35 mouse cellular contexts compared by ENCODE assay signal in genomic region chr2:140163351-140163854, GRCm38 (mm10). TPM values are rescaled to one million over a fixed set of nuclear protein-coding genes. Genes with fewer than 3 reads are reported as not detected.
DNase-seq lines count a peak whose midpoint lies in the region; ATAC-seq lines count a peak whose summit lies in the region.
"Had no signal": no experiment of that assay in that cellular context is flagged by ENCODE, and none has a peak within 500 bp of the region (broad histone marks: within the 10 kb centered on the region; RNA-seq: fewer than 3 reads in every experiment).

No protein-coding gene starts in this region.

- H3K9me3 ChIP-seq in liver, embryonic 15.5 days (replicated peaks), result no peaks in the 10 kb centered on the region
- H3K9me3 ChIP-seq in heart, embryonic 11.5 days (replicated peaks; ENCODE audit: control insufficient read depth, low read length), result no peaks in the 10 kb centered on the region
- H3K9me3 ChIP-seq: forebrain, embryonic 10.5 days; heart, embryonic 15.5 days; hindbrain, embryonic 13.5 days; limb, embryonic 10.5 days; limb, embryonic 15.5 days; lung, embryonic 15.5 days; megakaryocyte, embryonic 14.5 days; midbrain, embryonic 13.5 days; neural tube, embryonic 13.5 days had no signal

- H3K4me2 ChIP-seq in liver, embryonic 15.5 days, result peak overlapping the region; percentile 25
- H3K4me2 ChIP-seq in heart, embryonic 11.5 days, result no peak overlapping the region
- H3K4me2 ChIP-seq: heart, embryonic 15.5 days; hindbrain, embryonic 13.5 days; limb, embryonic 15.5 days; lung, embryonic 15.5 days; midbrain, embryonic 13.5 days; neural tube, embryonic 13.5 days had no signal

- DNase-seq in 416B (ENCODE audit: low read depth), result peak; percentile 17
- DNase-seq in c-Kit-positive CD71-positive TER-119-negative erythroid progenitor cells, embryonic 14.5 days (ENCODE audit: low read depth), result peak; percentile 79
- DNase-seq in liver, result peak; percentile 14
- DNase-seq in retina, embryonic 14.5 days (ENCODE audit: low spot score), result no peak
- no peak for DNase-seq in right cerebral cortex, adult 2 months (ENCODE audit: low spot score in 2 of 2)
- DNase-seq in gastrocnemius, adult 18-20 months (ENCODE audit: low spot score), result no peak
- DNase-seq: adrenal gland, postnatal 10 days; cerebellum, adult 18-20 months; cerebellum, postnatal 10 days; gastrocnemius, postnatal 10 days; heart, postnatal 36 days; kidney, adult 11 months; kidney, postnatal 14 days; layer of hippocampus, adult 9-11 months; lung, postnatal 36 days; right cerebral cortex, postnatal 25 days; thymus, adult 18-20 months; thymus, postnatal 36 days had no signal

- no peaks in the 10 kb centered on the region for H3K27me3 ChIP-seq in liver, embryonic 15.5 days
- no peaks in the 10 kb centered on the region for H3K27me3 ChIP-seq in heart, embryonic 11.5 days (ENCODE audit: control insufficient read depth, insufficient read depth, low read length)
- H3K27me3 ChIP-seq: heart, embryonic 15.5 days; hindbrain, embryonic 13.5 days; limb, embryonic 15.5 days; lung, embryonic 15.5 days; megakaryocyte, embryonic 14.5 days; midbrain, embryonic 13.5 days; neural tube, embryonic 13.5 days had no signal

- no peak overlapping the region for H3K4me3 ChIP-seq in liver, embryonic 15.5 days (replicated peaks)
- no peak overlapping the region for H3K4me3 ChIP-seq in heart, embryonic 11.5 days (ENCODE audit: low read depth, low read length)
- H3K4me3 ChIP-seq: forebrain, embryonic 10.5 days; heart, embryonic 15.5 days; hindbrain, embryonic 13.5 days; limb, embryonic 10.5 days; limb, embryonic 15.5 days; lung, embryonic 15.5 days; megakaryocyte, embryonic 14.5 days; midbrain, embryonic 13.5 days; neural tube, embryonic 13.5 days had no signal

- H3K4me1 ChIP-seq in liver, embryonic 15.5 days (replicated peaks), result peaks cover 18% of the 10 kb centered on the region
- H3K4me1 ChIP-seq in heart, embryonic 11.5 days (ENCODE audit: control insufficient read depth, insufficient read depth, low read length), result no peaks in the 10 kb centered on the region
- H3K4me1 ChIP-seq: forebrain, embryonic 10.5 days; heart, embryonic 15.5 days; limb, embryonic 10.5 days; limb, embryonic 15.5 days; lung, embryonic 15.5 days; midbrain, embryonic 13.5 days; neural tube, embryonic 13.5 days had no signal

- H3K27ac ChIP-seq in liver, embryonic 15.5 days (replicated peaks), result peak overlapping the region; percentile 1; the same call in 1 of the 2 replicates
- no peak overlapping the region for H3K27ac ChIP-seq in heart, embryonic 11.5 days (ENCODE audit: low read depth, low read length)
- H3K27ac ChIP-seq: forebrain, embryonic 10.5 days; heart, embryonic 15.5 days; hindbrain, embryonic 13.5 days; limb, embryonic 10.5 days; limb, embryonic 15.5 days; lung, embryonic 15.5 days; midbrain, embryonic 13.5 days; neural tube, embryonic 13.5 days had no signal

- WGBS in liver, embryonic 15.5 days (ENCODE audit: insufficient replicate concordance), result 32% methylated on average over 5 of the region's 5 CpGs
- WGBS in heart, embryonic 11.5 days (ENCODE audit: insufficient replicate concordance), result 92% methylated on average over 5 of the region's 5 CpGs

- H3K36me3 ChIP-seq in liver, embryonic 15.5 days (replicated peaks), result peaks cover 29% of the 10 kb centered on the region
- H3K36me3 ChIP-seq in heart, embryonic 11.5 days (ENCODE audit: control insufficient read depth, insufficient read depth, low read length), result peaks cover 7% of the 10 kb centered on the region; the same call in 1 of the 2 replicates

- ATAC-seq in liver, embryonic 15.5 days (ENCODE audit: insufficient read depth), result peak; percentile 98
- ATAC-seq in heart, embryonic 11.5 days (replicated peaks; ENCODE audit: insufficient number of reproducible peaks, low FRiP score, low TSS enrichment), result no peak
- ATAC-seq: forebrain, embryonic 16.5 days; midbrain, embryonic 13.5 days had no signal

- no peak overlapping the region for H3K9ac ChIP-seq in liver, embryonic 15.5 days
- H3K9ac ChIP-seq in heart, embryonic 11.5 days (ENCODE audit: low read depth, low read length), result no peak overlapping the region
- H3K9ac ChIP-seq: heart, embryonic 15.5 days; hindbrain, embryonic 13.5 days; limb, embryonic 15.5 days; lung, embryonic 15.5 days; midbrain, embryonic 13.5 days; neural tube, embryonic 13.5 days had no signal

RNA-seq across cellular contexts. Expression of gene Esf1, which starts 7.0 kb away (rescaled TPM):
- polyA plus RNA-seq in liver, embryonic 15.5 days (2015; fragmentation: Nextera tagmentation; extraction: Ambion mirVana), result 7.9 and 9.2 TPM in 2 replicates
- total RNA-seq in gastrocnemius, adult 18-20 months (2021), result 10 to 100 TPM; 11.9 TPM
- polyA plus RNA-seq in heart, embryonic 11.5 days (2014; fragmentation: Nextera tagmentation; extraction: Ambion mirVana), result 20.7 and 21.5 TPM in 2 replicates

RNA-seq across cellular contexts. Expression of gene Ndufaf5, which starts 7.0 kb away (rescaled TPM):
- 6.2 and 8.3 TPM in 2 replicates for polyA plus RNA-seq in liver, embryonic 15.5 days (2015; fragmentation: Nextera tagmentation; extraction: Ambion mirVana)
- 10 to 100 TPM; 40.5 to 44.2 TPM for total RNA-seq in gastrocnemius, adult 18-20 months (2021)
- 36.1 and 37.6 TPM in 2 replicates for polyA plus RNA-seq in heart, embryonic 11.5 days (2014; fragmentation: Nextera tagmentation; extraction: Ambion mirVana)

RNA-seq across cellular contexts. Expression of gene Gm17374, which starts 11.6 kb away (rescaled TPM):
- polyA plus RNA-seq in liver, embryonic 15.5 days (2015; fragmentation: Nextera tagmentation; extraction: Ambion mirVana), result not detected in 2 replicates
- total RNA-seq in gastrocnemius, adult 18-20 months (2021), result not detected
- polyA plus RNA-seq in heart, embryonic 11.5 days (2014; fragmentation: Nextera tagmentation; extraction: Ambion mirVana), result not detected in 2 replicates
- total RNA-seq: adrenal gland, postnatal 10 days; gastrocnemius, postnatal 10 days; heart, postnatal 36 days; left cerebral cortex, postnatal 10 days had no signal
- polyA plus RNA-seq: embryonic facial prominence, embryonic 11.5 days; forebrain, embryonic 10.5 days; forebrain, embryonic 16.5 days; gonadal fat pad, adult 2 months; heart, embryonic 15.5 days; hindbrain, embryonic 13.5 days; kidney, embryonic 14.5 days; limb, embryonic 10.5 days; limb, embryonic 15.5 days; lung, embryonic 15.5 days; midbrain, embryonic 13.5 days; neural tube, embryonic 13.5 days; stomach, embryonic 16.5 days had no signal

Comparison
In these comparisons a context has a peak if more than half of its experiments do, and no peak if none do; other contexts are left out.
1. DNase-seq: peak in 416B (single experiment), c-Kit-positive CD71-positive TER-119-negative erythroid progenitor cells, embryonic 14.5 days (single experiment) and liver (single experiment); none in retina, embryonic 14.5 days (single experiment), right cerebral cortex, adult 2 months (0 of 2) and gastrocnemius, adult 18-20 months (single experiment).